Mouse (Mus musculus): ENCODE data around the gene Lenep.

- TF ChIP-seq TAL1 (IDR thresholded peaks at IDR 0.05; ENCODE audit: low read length) (no peak), GATA1 (IDR thresholded peaks at IDR 0.05; ENCODE audit: low read length) (no peak)
These were observed 46.6 kb downstream of the Lenep start for GRCm38 (mm10) chr3:89356029-89356428.

Measured in erythroblast, embryonic 14.5 days (primary cell).